Mouse (Mus musculus): ENCODE measurements at regions not wholly inside any gene's neighbourhood (a gene's known extent, or its start where the extent isn't known, plus 50 kb on each side); places are given as distances from the start of the nearest gene placed in this dataset.
A peak's percentile ranks its signal among the peaks of the same experiment; 100 is the strongest.

DNA sequence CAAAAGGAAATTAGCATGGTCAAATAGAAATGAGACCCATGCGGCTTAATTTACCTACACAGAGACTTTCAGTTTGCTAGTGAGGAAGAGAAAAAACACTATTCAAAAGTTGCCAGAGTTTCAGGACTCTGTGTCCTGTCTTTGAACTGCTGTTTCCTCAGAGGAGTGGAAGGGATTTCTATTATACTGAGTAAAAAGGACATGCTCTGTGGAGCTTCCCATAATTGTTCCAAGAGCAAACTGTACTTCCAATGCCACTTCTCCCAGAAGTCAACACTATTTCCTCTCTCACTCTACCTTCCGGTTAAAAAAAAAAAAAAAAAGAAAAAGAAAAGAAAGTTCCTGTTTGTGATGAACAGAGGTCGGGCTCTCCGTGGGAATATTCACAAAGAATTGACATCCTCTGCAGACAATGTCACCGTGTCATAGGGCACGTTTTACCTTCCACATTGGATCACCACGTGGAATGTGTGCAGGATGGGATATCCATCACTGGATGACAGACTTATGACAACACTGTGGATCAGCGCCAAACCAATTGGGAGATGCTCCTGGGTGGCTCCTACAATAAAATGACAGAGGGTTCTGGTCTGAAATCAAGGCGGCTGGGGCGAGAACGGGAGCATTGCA, 377.5 kb downstream of the Gja1 start:
- DNase-seq, result peak in 1 of 2 experiments; percentile 14
- intact Hi-C loops (cut with DNase I), result no loop called here

GRCm38 (mm10) chr10:56770629-56771028, 393.5 kb downstream of the Gja1 start:
- intact Hi-C loops (cut with DNase I), result no loop called here
- DNase-seq, result no peak

DNA sequence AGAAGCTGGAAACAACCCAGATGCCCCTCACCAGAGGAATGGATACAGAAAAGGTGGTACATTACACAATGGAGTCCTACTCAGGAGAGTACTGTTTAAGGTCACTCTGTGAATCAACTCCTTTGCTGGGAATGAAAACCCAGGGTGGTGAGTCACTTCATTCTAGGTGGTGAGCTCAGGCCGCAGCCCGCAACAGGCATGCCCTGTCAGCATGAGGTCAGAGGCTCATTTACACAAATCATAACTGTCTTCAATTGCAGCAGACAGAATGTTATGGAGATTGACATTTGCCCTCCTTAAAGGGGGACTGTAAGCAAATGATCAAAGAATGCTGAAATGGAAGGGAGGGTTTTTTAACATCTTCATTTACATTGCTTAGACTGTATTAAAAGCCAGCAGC, 405.1 kb downstream of the Gja1 start:
- intact Hi-C loops (cut with DNase I), result no loop called here
- no peak for DNase-seq

- no peak for DNase-seq
- intact Hi-C loops (cut with DNase I), result no loop called here
Measured at GRCm38 (mm10) chr10:56783941-56784340, 406.8 kb downstream of the Gja1 start.

DNA sequence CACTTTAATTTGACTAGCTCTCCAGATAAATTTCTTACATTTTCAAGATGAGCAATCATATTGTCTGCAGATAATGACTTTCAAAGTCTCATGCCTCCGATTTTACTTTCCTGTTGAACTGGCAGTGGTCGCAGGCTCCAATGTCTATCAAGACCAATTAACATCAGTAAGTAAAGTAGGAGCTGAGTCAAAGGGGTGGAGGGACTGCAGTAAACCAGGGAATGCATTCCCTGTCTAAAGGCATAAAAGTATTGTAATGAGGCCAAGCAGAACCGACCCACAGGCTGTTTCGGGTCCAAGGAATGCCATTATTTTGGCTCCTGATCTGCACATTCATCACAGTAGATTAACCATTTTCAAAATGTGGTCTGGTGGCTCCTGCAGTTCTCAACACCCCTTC, 411.0 kb downstream of the Gja1 start:
- intact Hi-C loops (cut with DNase I), result no loop called here
- no peak for DNase-seq

- no peak for DNase-seq
- intact Hi-C loops (cut with DNase I), result no loop called here
Measured at GRCm38 (mm10) chr10:56793074-56793473, 415.9 kb downstream of the Gja1 start.

DNA sequence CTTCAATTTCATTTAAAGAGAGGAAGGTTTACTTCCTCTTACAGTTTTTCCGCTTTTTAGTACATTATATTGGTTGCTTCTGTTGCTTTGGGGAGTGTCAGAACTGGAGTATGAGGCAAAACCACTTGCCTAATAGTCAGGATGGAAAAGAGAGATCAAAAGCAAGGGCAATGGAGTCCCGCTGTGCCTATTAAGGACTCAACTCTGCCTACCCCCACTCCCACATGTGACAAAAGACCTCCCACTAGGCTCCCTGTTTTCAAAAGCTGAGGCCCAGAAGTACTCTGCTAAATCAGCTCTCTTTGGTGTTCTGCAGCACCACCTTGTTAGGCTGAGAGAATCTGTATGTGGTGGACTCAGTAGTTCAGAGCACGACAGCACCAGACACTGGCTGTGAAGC, 418.3 kb downstream of the Gja1 start:
- intact Hi-C loops (cut with DNase I), result no loop called here
- DNase-seq, result no peak

DNA sequence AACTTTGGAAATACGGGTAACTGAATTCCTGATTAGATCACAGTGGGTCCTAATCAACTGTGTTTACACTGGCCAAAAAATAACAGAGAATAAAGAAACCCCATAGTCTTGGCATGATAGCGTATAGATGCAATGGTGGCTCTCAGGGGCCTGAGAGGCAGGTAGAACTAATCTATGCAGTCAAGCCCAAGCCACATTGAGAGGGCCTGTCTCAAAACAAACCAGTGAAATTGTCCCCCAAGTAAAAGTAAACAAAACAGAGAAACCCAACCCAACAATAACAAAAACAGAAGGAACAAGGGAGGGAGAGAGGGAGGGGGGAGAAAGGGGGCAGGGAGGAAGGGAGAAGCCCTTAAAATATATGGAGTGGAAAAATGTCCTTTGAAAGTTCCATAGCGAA, 422.2 kb downstream of the Gja1 start:
- intact Hi-C loops (cut with DNase I), result no loop called here
- DNase-seq, result no peak

- DNase-seq, result no peak
- intact Hi-C loops (cut with DNase I), result no loop called here
Measured at GRCm38 (mm10) chr10:56799745-56800144, 422.6 kb downstream of the Gja1 start.

DNA sequence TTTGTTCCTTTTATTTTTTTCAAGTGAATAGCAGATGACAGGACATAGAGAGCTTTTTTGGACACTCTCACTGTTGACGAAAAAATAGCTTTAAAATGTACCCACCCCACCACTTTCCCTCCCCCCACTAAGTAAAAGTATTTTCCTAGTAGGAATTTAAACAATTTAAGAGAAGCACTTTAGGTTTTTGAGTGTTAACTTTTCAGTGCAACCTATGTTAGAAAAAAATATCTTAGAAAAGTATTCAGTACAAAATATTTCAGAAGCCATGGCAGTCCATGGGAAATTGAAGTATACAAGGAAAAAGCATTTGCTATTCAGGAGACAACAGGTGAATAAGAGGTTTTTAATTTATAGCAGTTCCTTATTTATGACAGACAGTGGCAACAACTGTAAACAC, 431.9 kb downstream of the Gja1 start:
- intact Hi-C loops (cut with DNase I), result no loop called here
- no peak for DNase-seq

DNA sequence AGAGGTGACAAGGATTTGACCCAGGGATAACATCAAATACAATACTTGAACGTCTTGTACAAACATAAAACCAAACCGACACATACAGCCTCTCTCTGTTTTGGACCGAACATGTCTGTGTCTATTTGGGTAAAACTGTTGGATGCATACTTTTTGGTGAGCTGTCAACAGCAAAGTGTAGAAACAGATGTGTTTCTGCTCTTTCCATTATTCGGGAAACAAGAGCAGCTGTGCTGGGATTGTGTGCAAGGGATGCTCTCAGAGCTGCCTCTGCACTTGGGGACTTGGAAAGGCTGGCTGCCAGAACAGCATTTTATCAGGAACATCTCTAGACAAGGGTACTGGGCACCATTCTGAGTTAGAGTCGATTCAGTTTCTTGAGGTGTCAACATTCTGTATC, 445.0 kb downstream of the Gja1 start:
- no peak for DNase-seq
- intact Hi-C loops (cut with DNase I), result no loop called here

DNA sequence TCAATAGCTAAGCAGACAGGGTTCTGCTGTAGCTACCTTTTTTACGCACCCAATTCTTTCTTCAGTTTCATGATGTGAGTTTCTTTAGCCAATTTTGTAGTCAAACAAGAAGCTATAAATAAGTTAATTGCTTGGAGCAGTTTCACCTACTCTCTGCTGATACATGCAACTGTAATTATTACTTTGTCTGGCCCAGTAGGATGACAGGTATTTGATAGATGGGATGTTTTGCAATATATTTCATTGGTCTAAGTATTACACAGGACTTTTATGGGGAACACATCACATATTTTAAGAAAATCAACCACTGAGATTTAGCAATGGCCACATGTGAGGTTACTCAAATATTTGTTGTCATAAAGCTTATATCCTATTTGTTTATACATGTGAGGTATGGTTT, 454.2 kb downstream of the Gja1 start:
- DNase-seq, result no peak
- intact Hi-C loops (cut with DNase I), result no loop called here

DNA sequence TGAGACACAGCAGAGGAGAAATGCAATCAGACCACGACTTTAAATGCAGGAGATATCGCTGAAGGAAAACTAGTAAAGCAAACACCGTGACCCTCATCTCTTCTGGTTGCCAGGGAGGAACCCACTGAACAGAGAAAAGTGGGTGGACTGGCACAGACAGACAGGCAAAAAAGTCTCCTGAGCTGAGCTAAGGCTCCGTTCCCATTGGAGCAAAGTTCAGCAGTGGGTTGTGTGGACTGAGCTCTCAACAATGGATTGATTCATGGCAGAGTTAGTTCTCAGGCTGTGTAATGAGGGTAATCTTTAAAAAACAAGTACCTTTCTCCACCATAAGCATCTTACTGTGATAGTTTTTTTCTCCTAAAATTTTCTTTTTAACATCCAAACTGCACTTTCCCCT, 454.8 kb downstream of the Gja1 start:
- intact Hi-C loops (cut with DNase I), result no loop called here
- no peak for DNase-seq

DNA sequence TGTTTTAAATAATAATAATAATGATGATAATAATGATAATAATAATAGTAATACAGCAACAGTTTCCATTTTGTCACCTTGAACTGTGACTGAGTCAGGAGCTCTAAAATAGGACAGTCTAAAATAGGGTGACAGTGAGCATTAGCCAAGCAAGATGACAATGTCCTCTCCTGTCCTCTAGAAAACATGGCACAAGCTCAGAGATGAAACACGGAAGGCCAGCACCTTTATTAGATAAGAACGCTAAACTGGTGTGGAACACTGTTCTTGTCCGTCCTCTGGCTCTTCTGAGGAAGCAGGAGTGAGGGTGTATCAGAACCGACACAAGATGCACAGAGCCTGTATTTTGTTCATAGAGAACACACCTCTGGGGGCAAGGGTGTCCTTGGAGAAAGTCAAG, 459.0 kb downstream of the Gja1 start:
- no peak for DNase-seq
- intact Hi-C loops (cut with DNase I), result no loop called here

GRCm38 (mm10) chr10:56839006-56839495, 461.9 kb downstream of the Gja1 start:
- DNase-seq, result no peak
- intact Hi-C loops (cut with DNase I), result no loop called here

- DNase-seq, result no peak
- intact Hi-C loops (cut with DNase I), result no loop called here
Measured at GRCm38 (mm10) chr10:56839545-56839944, 462.4 kb downstream of the Gja1 start.

GRCm38 (mm10) chr10:56840732-56841131, 463.6 kb downstream of the Gja1 start:
- intact Hi-C loops (cut with DNase I), result no loop called here
- peak in 1 of 2 experiments; percentile 17 for DNase-seq

GRCm38 (mm10) chr10:56841486-56841885, 464.4 kb downstream of the Gja1 start:
- intact Hi-C loops (cut with DNase I), result no loop called here
- no peak for DNase-seq

GRCm38 (mm10) chr10:56841973-56842372, 464.8 kb downstream of the Gja1 start:
- intact Hi-C loops (cut with DNase I), result no loop called here
- DNase-seq, result no peak

DNA sequence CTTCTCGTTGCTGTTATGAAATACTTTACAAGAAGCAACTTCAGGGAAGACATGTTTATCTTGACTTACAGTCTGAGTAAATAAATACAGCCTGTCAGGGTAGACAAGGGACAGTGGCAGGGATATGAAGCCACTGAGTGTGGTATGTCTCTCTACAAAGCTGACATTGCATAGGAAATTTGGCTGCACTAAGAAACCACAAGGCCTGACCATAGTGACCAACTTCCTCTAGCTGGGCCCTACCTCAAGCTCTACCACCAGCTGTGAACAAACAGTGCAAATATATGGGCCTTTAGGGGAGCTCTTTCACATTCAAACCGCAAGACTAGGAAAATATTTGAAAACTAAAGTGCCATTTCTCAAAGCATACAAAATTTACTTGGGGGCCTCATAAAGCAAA, 475.4 kb downstream of the Gja1 start:
- intact Hi-C loops (cut with DNase I), result no loop called here
- DNase-seq, result no peak

GRCm38 (mm10) chr10:56856186-56856585, 479.1 kb downstream of the Gja1 start:
- intact Hi-C loops (cut with DNase I), result no loop called here

DNA sequence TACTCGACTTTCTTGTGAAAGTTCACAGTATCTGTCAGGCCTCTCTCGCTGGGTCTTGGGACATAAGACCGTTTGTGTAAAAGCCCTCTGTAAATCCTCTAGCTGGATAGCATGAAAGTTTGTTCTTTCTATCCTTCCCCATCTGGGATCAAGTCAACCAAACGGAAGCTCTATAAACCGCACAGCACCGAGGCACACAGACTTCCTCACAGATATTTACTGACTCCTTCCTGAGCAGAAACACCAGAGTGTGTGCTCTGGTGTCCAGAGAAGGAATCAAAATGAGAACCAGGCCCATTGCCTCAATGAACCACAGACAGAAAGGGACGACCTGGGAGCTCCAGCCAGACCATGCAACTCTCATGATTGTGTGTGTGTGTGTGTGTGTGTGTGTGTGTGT, 502.6 kb downstream of the Gja1 start:
- DNase-seq, result no peak
- intact Hi-C loops (cut with DNase I), result no loop called here

More at GRCm38 (mm10) chr10:56856186-56856585, 479.1 kb downstream of the Gja1 start:
- no peak for DNase-seq

DNA sequence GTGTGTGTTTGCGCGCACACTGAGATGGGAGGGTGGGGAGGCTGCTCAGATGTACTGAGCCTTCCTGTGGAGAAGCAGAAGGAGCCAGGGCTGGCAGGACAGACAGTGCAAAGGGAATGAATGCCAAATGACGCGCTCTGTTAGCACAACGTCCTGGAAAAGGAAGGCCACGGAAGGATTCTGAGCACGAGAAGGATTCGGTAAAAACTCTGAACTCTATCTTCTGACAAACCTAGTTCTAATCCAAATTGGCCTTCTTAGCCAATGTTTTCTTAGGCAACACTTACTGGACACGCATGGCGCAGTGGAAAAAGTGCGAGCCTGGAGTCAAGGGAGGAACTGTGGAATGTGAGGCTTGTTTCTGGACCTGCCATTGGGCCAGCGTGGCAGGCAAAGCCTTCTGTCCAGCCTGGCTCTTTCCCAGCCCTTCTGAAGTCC, 503.0 kb downstream of the Gja1 start:
- intact Hi-C loops (cut with DNase I), result no loop called here
- DNase-seq, result peak; percentile 50 to 51

Measured in gastrocnemius, postnatal 36 days (tissue).